Mouse (Mus musculus) megakaryocyte, embryonic 14.5 days (primary cell): ENCODE results near the gene Esrrb.

Experiments used
- FLI1 ChIP-seq: IDR thresholded peaks from 2 replicates; pipeline ENCODE4 v1.6.1; 2012; ENCODE audit warnings: low read length, inconsistent platforms, mixed read lengths
- GATA1 ChIP-seq: IDR thresholded peaks from 3 replicates; pipeline ENCODE4 v1.6.1; 2012; ENCODE audit warnings: mixed read lengths, low read length, inconsistent platforms, borderline replicate concordance

GRCm38 (mm10) chr12:86336209-86336608 lies 24.7 kb upstream of the Esrrb start:
- TF ChIP-seq GATA1 (no peak), FLI1 (no peak)
